Mouse (Mus musculus) stomach, embryonic 16.5 days (tissue): ENCODE results near the gene Dlgap1. TPM values are rescaled to one million over a fixed set of nuclear protein-coding genes. Genes with fewer than 3 reads are reported as not detected.

Experiments
- ATAC-seq: fragments of 200-750 bp; cut with Nextera tagmentation; 2 replicates; pipeline ENCODE4 v1.8.0; 2017; ENCODE audit warnings: moderate number of reproducible peaks, moderate TSS enrichment; ENCODE audit not compliant: insufficient read depth, low FRiP score
- H3K27ac ChIP-seq: fragments of 300-500 bp; sonication (generic); 2 replicates; pipeline ENCODE4 v1.5.1; 2014; ENCODE audit warnings: low read length
- H3K27me3 ChIP-seq: fragments of 300-500 bp; sonication (generic); 2 replicates; pipeline ENCODE4 v1.6.1; 2014; ENCODE audit warnings: low read length, control low read depth, mixed read lengths; ENCODE audit not compliant: control insufficient read depth, insufficient read depth
- H3K36me3 ChIP-seq: fragments of 300-500 bp; sonication (generic); 2 replicates; pipeline ENCODE4 v1.6.1; 2014; ENCODE audit warnings: low read length; ENCODE audit not compliant: control insufficient read depth, insufficient read depth
- H3K4me1 ChIP-seq: fragments of 300-500 bp; sonication (generic); 2 replicates; pipeline ENCODE4 v1.6.1; 2014; ENCODE audit warnings: low read length, control low read depth, mixed read lengths; ENCODE audit not compliant: control insufficient read depth, insufficient read depth
- H3K4me2 ChIP-seq: fragments of 300-500 bp; sonication (generic); 2 replicates; pipeline ENCODE4 v1.6.1; 2014; ENCODE audit warnings: low read depth, low read length, mixed read lengths
- H3K4me3 ChIP-seq: fragments of 300-500 bp; sonication (generic); replicated peaks from 2 replicates; pipeline ENCODE4 v1.5.1; 2014; ENCODE audit warnings: mild to moderate bottlenecking, low read length
- H3K9ac ChIP-seq: fragments of 300-500 bp; sonication (generic); 2 replicates; pipeline ENCODE4 v1.6.1; 2014; ENCODE audit warnings: low read length
- H3K9me3 ChIP-seq: fragments of 300-500 bp; sonication (generic); replicated peaks from 2 replicates; pipeline ENCODE4 v1.6.1; 2016; ENCODE audit warnings: low read length, control low read depth; ENCODE audit not compliant: control insufficient read depth
- WGBS: fragments of 180-500 bp; shearing (Covaris S2); extraction: QIAGEN DNeasy Blood & Tissue Kit; methylation state at CpG from one replicate; pipeline ENCODE4 v1.1.7; 2014; 5-methylcytosine and 5-hydroxymethylcytosine counted together
- polyA plus RNA-seq: library from polyadenylated mRNA; unstranded; fragments of >200 nt; fragmentation: Nextera tagmentation; extraction: Ambion mirVana; gene quantifications from 2 replicates; pipeline ENCODE4 v1.2.1, GENCODE M21; 2015

Gene Dlgap1
- polyA plus RNA-seq, 1 experiment from 2014 or later: 3.2 TPM

GRCm38 (mm10) chr17:70455036-70455435 lies 486.2 kb downstream of the Dlgap1 start:
- H3K4me2 ChIP-seq: no peak overlapping the region

DNA sequence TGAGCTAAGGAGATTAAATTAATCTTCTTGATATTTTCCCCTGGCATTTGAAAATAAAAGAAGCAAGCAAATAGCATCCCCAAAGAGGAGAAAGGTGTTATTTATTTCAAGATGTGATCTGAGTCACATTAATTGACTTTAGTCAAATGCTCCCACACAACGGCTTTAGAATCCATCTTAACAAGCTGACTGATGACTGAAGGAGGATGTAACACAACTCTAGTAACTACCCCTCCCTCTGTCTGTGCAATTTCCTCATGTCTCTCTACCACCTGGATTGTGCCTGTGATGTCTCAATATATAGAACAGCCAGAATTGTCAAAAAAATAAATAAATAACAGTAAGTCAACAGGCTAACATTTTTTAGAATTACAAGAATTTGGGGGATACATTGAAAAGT lies 488.2 kb downstream of the Dlgap1 start:
- ATAC-seq: no peak
- Histone ChIP-seq H3K4me1 (no peaks in the 10 kb centered on the region), H3K36me3 (no peaks in the 10 kb centered on the region), H3K4me2 (no peak overlapping the region), H3K4me3 (no peak overlapping the region), H3K27ac (no peak overlapping the region), H3K27me3 (no peaks in the 10 kb centered on the region), H3K9ac (no peak overlapping the region), H3K9me3 (no peaks in the 10 kb centered on the region)
- WGBS: 70% methylated on average over 1 of the region's 1 CpGs

More at GRCm38 (mm10) chr17:70455036-70455435, 486.2 kb downstream of the Dlgap1 start:
- Histone ChIP-seq H3K9ac (no peak overlapping the region), H3K27me3 (no peaks in the 10 kb centered on the region), H3K4me1 (no peaks in the 10 kb centered on the region), H3K36me3 (no peaks in the 10 kb centered on the region), H3K27ac (no peak overlapping the region), H3K4me3 (no peak overlapping the region), H3K9me3 (no peaks in the 10 kb centered on the region)
- WGBS: 87% methylated on average over 7 of the region's 7 CpGs
- ATAC-seq: no peak

GRCm38 (mm10) chr17:70462231-70462630 lies 493.4 kb downstream of the Dlgap1 start:
- no peaks in the 10 kb centered on the region for H3K9me3 ChIP-seq
- H3K4me1 ChIP-seq: no peaks in the 10 kb centered on the region
- no peak overlapping the region for H3K9ac ChIP-seq
- no peaks in the 10 kb centered on the region for H3K36me3 ChIP-seq
- no peak overlapping the region for H3K4me2 ChIP-seq
- no peaks in the 10 kb centered on the region for H3K27me3 ChIP-seq
- no peak overlapping the region for H3K27ac ChIP-seq
- WGBS: 88% methylated on average over 8 of the region's 8 CpGs
- no peak overlapping the region for H3K4me3 ChIP-seq
- ATAC-seq: no peak

- WGBS: 63% methylated on average over 8 of the region's 8 CpGs
Observed at GRCm38 (mm10) chr17:70462771-70463491, 494.1 kb downstream of the Dlgap1 start.

GRCm38 (mm10) chr17:70466413-70466812 lies 497.5 kb downstream of the Dlgap1 start:
- Histone ChIP-seq H3K27ac (no peak overlapping the region), H3K27me3 (no peaks in the 10 kb centered on the region), H3K9me3 (no peaks in the 10 kb centered on the region), H3K9ac (no peak overlapping the region), H3K4me3 (no peak overlapping the region), H3K4me2 (no peak overlapping the region), H3K4me1 (no peaks in the 10 kb centered on the region), H3K36me3 (no peaks in the 10 kb centered on the region)
- no peak for ATAC-seq
- WGBS: 44% methylated on average over 4 of the region's 4 CpGs

More at GRCm38 (mm10) chr17:70462771-70463491, 494.1 kb downstream of the Dlgap1 start:
- Histone ChIP-seq H3K4me1 (no peaks in the 10 kb centered on the region), H3K4me2 (no peak overlapping the region), H3K9me3 (no peaks in the 10 kb centered on the region), H3K9ac (no peak overlapping the region), H3K27ac (no peak overlapping the region), H3K4me3 (no peak overlapping the region), H3K36me3 (no peaks in the 10 kb centered on the region), H3K27me3 (no peaks in the 10 kb centered on the region)
- no peak for ATAC-seq

GRCm38 (mm10) chr17:70470970-70471371 lies 502.1 kb downstream of the Dlgap1 start:
- Histone ChIP-seq H3K27ac (no peak overlapping the region), H3K9ac (no peak overlapping the region), H3K27me3 (no peaks in the 10 kb centered on the region), H3K9me3 (no peaks in the 10 kb centered on the region), H3K4me1 (no peaks in the 10 kb centered on the region), H3K4me2 (no peak overlapping the region), H3K36me3 (no peaks in the 10 kb centered on the region), H3K4me3 (no peak overlapping the region)
- 67% methylated on average over 7 of the region's 7 CpGs for WGBS
- ATAC-seq: no peak

- H3K4me3 ChIP-seq: no peak overlapping the region
- no peaks in the 10 kb centered on the region for H3K36me3 ChIP-seq
- 77% methylated on average over 7 of the region's 7 CpGs for WGBS
- no peak overlapping the region for H3K9ac ChIP-seq
- H3K9me3 ChIP-seq: no peaks in the 10 kb centered on the region
- H3K27ac ChIP-seq: no peak overlapping the region
- ATAC-seq: no peak
- H3K4me2 ChIP-seq: no peak overlapping the region
- H3K27me3 ChIP-seq: no peaks in the 10 kb centered on the region
- no peaks in the 10 kb centered on the region for H3K4me1 ChIP-seq
Observed at GRCm38 (mm10) chr17:70472162-70472561, 503.3 kb downstream of the Dlgap1 start.

DNA sequence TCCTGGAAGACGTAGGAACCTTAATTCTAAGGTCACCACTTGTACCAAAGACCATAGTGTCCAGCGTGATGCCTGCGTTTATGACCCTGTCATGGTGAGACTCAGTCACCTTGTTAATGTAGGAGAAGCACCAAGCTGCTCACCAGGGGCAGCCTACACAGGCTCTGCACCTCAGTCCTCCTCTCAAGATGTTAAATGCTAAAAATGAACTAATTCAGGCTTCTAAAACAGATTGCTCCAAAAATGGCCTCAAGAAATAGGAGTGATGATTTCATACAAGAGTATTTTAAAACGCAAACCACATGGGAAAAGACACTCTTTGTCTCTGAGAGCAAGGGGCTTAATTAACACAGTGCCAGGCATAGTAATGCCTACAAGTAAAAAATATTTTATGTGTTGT lies 505.0 kb downstream of the Dlgap1 start:
- no peaks in the 10 kb centered on the region for H3K27me3 ChIP-seq
- no peak overlapping the region for H3K4me3 ChIP-seq
- H3K4me1 ChIP-seq: no peaks in the 10 kb centered on the region
- H3K9me3 ChIP-seq: no peaks in the 10 kb centered on the region
- no peak overlapping the region for H3K9ac ChIP-seq
- 74% methylated on average over 4 of the region's 4 CpGs for WGBS
- H3K27ac ChIP-seq: no peak overlapping the region
- ATAC-seq: no peak
- no peaks in the 10 kb centered on the region for H3K36me3 ChIP-seq
- no peak overlapping the region for H3K4me2 ChIP-seq

GRCm38 (mm10) chr17:70483716-70484115 lies 514.8 kb downstream of the Dlgap1 start:
- Histone ChIP-seq H3K36me3 (no peaks in the 10 kb centered on the region), H3K4me3 (no peak overlapping the region), H3K9me3 (no peaks in the 10 kb centered on the region), H3K27ac (no peak overlapping the region), H3K4me1 (no peaks in the 10 kb centered on the region), H3K9ac (no peak overlapping the region), H3K4me2 (no peak overlapping the region), H3K27me3 (no peaks in the 10 kb centered on the region)
- no peak for ATAC-seq
- WGBS: 79% methylated on average over 4 of the region's 4 CpGs
